Mouse (Mus musculus): ENCODE results near the gene Atrip. TPM values are rescaled to one million over a fixed set of nuclear protein-coding genes. Genes with fewer than 3 reads are reported as not detected.

The Atrip gene
- 5.3 and 6.3 TPM in 2 replicates for polyA plus RNA-seq (2012; rRNA removed)

GRCm38 (mm10) chr9:109073661-109074573 lies at the start of gene Atrip:
Gene Atrip (minus strand): TSS chr9:109074124.

DNA sequence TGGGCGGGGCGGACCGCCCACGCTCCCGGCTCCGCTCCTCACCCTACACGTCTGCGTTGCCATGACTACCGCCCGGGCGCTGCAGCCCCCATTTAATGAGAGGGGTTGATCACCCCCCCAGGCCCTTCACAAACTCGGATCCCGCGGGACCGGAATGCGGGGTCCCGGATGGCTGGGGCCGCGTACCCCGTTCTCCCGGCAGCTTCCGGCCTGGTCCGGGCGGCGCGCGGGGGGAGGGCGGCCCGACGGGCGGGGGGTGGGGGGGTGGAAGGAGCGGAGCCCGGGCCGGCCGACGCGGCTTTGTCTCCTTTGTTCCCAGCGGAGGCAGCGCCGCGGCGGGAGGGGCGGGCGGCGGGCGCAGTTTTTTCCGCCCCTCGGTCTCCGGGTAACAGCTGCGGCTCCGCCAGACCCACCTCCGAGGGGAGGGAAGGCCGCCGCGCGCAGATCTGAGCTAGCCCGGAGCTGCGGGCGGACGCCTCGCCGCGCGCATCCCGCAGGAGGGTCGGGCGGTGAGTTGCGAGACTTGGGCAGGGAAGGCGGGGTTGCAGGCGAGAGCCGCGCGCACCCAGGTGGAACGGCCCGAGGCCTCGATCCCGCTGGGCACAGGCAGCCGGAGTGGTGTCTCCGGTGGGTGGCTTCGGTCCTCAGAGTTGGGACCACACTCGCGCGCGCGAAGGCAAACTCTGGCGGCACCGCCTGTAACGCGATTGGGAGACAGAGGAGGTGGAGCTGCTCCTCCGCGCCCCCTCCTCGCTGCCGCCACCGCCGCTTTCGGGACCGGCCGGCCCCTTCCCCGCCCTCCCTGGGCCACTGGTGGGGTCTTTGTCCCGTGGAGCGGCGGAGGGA lies 21.4 kb upstream of the Atrip start, which contains the start of gene Plxnb1:
Plxnb1 (plus strand) TSS at position 253 of the 846 bp plus-strand sequence.

DNA sequence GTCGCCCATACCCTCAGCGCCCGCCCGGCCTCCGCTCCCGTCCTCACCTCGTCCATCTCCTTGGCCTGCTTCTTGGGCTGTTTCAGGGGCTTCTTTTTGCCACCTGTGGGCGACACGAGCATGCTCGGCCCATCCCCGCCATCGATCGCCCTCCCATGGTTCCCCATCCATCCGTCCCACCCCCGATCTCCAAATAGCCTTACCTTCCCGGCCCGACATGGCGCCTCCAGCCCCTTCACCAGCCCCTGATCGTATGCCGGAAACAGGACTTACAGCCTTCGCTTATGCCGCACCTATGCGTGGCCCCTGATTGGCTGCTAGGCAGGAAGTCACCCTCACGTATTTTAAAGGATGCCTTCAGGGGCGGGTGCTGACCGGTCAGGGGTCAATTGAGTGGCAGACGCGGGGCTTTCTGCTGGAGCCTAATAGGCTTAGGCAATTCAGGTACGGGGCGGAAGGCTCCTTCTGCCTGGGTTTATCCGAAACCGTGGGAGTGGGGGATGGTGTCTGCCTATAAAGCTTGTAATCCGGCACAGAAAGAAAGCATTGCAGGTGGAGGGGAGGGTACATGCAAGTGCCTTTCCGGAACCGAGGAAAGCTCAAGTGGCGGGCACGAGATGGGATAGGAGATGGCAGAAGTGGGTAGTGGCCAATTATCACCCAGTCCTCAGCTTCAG lies 8.3 kb upstream of the Atrip start, which contains the start of the genes Ccdc51 and Tma7:
Ccdc51 (plus strand) TSS at position 370 of the 677 bp plus-strand sequence.
Tma7 (minus strand) TSS at position 464 of the 677 bp plus-strand sequence.

DNA sequence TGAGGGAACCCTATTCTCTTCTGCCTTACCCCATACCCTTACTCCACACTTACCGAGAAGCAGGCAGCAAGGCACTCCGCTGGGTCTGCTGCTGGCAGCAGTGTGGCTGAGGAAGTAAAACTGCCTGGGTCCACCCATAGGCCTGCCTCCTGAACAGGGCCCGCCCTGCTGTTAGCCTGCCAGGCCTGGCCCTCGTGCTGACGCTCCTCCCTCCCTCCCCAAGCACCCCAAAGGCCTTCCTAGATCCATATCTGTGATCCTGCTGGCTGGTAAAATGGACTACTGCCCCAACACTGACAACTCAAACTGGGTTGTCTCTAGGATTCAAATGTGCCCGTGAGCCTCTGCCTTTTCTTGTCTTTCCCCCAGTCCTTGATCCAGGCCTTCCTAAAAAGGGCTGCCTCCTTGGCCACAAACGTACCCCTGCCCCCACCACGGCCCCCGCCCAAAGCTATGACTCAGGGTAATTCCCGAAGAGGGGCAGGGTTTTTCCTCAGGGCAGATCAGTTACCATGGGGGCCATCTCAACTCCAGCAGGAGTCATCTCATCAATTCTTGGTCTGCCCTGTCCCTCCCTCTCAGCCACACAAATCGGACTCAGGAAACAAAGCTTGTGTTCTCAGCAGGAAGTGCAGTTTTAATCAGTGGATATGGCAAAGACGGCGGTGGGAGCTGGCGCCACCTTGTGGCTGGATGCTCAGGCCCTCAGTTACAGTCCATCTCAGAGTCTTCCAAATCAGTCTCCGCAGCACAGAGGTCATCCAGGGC lies 14.6 kb downstream of the Atrip start, which contains the start of gene Trex1:
Trex1 (minus strand) TSS at position 599 of the 768 bp plus-strand sequence.

GRCm38 (mm10) chr9:109038086-109038895 lies 35.6 kb downstream of the Atrip start, which contains the start of gene Shisa5:
Gene Shisa5 (plus strand): TSS chr9:109038565.

Other genes starting within 250 kb of the Atrip start
- 0.15 and 0.23 TPM in 2 replicates for gene Celsr3, start 247.8 kb downstream of the Atrip start, polyA plus RNA-seq (2012; rRNA removed)
- gene Slc26a6, start 220.8 kb downstream of the Atrip start, polyA plus RNA-seq (2012; rRNA removed): 3.9 and 4.0 TPM in 2 replicates
- not detected in 2 replicates for gene Tmem89, start 159.5 kb downstream of the Atrip start, polyA plus RNA-seq (2012; rRNA removed)
- gene Uqcrc1, start 137.5 kb downstream of the Atrip start, polyA plus RNA-seq (2012; rRNA removed): 177 and 218 TPM in 2 replicates
- gene Col7a1, start 120.5 kb downstream of the Atrip start, polyA plus RNA-seq (2012; rRNA removed): 0.54 and 0.69 TPM in 2 replicates
- 0.10 and 0.12 TPM in 2 replicates for gene Ucn2, start 88.1 kb downstream of the Atrip start, polyA plus RNA-seq (2012; rRNA removed)
- 1.9 and 2.7 TPM in 2 replicates for gene Pfkfb4, start 82.3 kb downstream of the Atrip start, polyA plus RNA-seq (2012; rRNA removed)
- 12.1 and 14.9 TPM in 2 replicates for gene Shisa5, start 35.6 kb downstream of the Atrip start, polyA plus RNA-seq (2012; rRNA removed)
- gene Trex1, start 14.4 kb downstream of the Atrip start, polyA plus RNA-seq (2012; rRNA removed): 10.2 and 12.5 TPM in 2 replicates
- gene Ccdc51, start 8.4 kb upstream of the Atrip start, polyA plus RNA-seq (2012; rRNA removed): 7.0 and 7.9 TPM in 2 replicates
- 101 and 103 TPM in 2 replicates for gene Tma7, start 8.5 kb upstream of the Atrip start, polyA plus RNA-seq (2012; rRNA removed)
- gene Plxnb1, start 21.3 kb upstream of the Atrip start, polyA plus RNA-seq (2012; rRNA removed): 3.7 and 4.1 TPM in 2 replicates
- not detected in 2 replicates for gene Fbxw21, start 87.9 kb upstream of the Atrip start, polyA plus RNA-seq (2012; rRNA removed)
- not detected in 2 replicates for gene Fbxw13, start 121.9 kb upstream of the Atrip start, polyA plus RNA-seq (2012; rRNA removed)
- gene Fbxw20, start 160.6 kb upstream of the Atrip start, polyA plus RNA-seq (2012; rRNA removed): 0.02 TPM in 1 of 2 replicates, not detected in the other
- gene Fbxw14, start 213.6 kb upstream of the Atrip start, polyA plus RNA-seq (2012; rRNA removed): not detected in 2 replicates